Mouse (Mus musculus): ENCODE results near the gene Man1a. TPM values are rescaled to one million over a fixed set of nuclear protein-coding genes. Genes with fewer than 3 reads are reported as not detected.

Gene Man1a
- polyA plus RNA-seq, 1 experiment from 2014 or later = 5.0 TPM

GRCm38 (mm10) chr10:54034779-54035178 lies 41.6 kb downstream of the Man1a start:
- Histone ChIP-seq H3K27me3 (replicated peaks) (no peaks in the 10 kb centered on the region), H3K9ac (no peak overlapping the region), H3K4me2 (no peak overlapping the region), H3K27ac (no peak overlapping the region), H3K4me3 (no peak overlapping the region), H3K36me3 (replicated peaks) (no peaks in the 10 kb centered on the region), H3K4me1 (no peaks in the 10 kb centered on the region), H3K9me3 (no peaks in the 10 kb centered on the region)
- 68% methylated on average over 2 of the region's 2 CpGs for WGBS
- no peak for ATAC-seq (replicated peaks)

- no peaks in the 10 kb centered on the region for H3K36me3 ChIP-seq (replicated peaks)
- no peaks in the 10 kb centered on the region for H3K27me3 ChIP-seq (replicated peaks)
- no peaks in the 10 kb centered on the region for H3K4me1 ChIP-seq
- H3K9me3 ChIP-seq = no peaks in the 10 kb centered on the region
- H3K27ac ChIP-seq = no peak overlapping the region
- H3K4me3 ChIP-seq = no peak overlapping the region
- H3K4me2 ChIP-seq = no peak overlapping the region
- no peak for ATAC-seq (replicated peaks)
- WGBS = 93% methylated on average over 9 of the region's 9 CpGs
- no peak overlapping the region for H3K9ac ChIP-seq
Observed at GRCm38 (mm10) chr10:54032316-54033092, 43.9 kb downstream of the Man1a start.

GRCm38 (mm10) chr10:54028866-54029265 lies 47.5 kb downstream of the Man1a start:
- no peak overlapping the region for H3K27ac ChIP-seq
- ATAC-seq (replicated peaks) = no peak
- H3K9ac ChIP-seq = no peak overlapping the region
- no peaks in the 10 kb centered on the region for H3K27me3 ChIP-seq (replicated peaks)
- H3K36me3 ChIP-seq (replicated peaks) = no peaks in the 10 kb centered on the region
- H3K9me3 ChIP-seq = no peaks in the 10 kb centered on the region
- H3K4me1 ChIP-seq = no peaks in the 10 kb centered on the region
- WGBS = 93% methylated on average over 4 of the region's 4 CpGs
- no peak overlapping the region for H3K4me3 ChIP-seq
- H3K4me2 ChIP-seq = no peak overlapping the region

DNA sequence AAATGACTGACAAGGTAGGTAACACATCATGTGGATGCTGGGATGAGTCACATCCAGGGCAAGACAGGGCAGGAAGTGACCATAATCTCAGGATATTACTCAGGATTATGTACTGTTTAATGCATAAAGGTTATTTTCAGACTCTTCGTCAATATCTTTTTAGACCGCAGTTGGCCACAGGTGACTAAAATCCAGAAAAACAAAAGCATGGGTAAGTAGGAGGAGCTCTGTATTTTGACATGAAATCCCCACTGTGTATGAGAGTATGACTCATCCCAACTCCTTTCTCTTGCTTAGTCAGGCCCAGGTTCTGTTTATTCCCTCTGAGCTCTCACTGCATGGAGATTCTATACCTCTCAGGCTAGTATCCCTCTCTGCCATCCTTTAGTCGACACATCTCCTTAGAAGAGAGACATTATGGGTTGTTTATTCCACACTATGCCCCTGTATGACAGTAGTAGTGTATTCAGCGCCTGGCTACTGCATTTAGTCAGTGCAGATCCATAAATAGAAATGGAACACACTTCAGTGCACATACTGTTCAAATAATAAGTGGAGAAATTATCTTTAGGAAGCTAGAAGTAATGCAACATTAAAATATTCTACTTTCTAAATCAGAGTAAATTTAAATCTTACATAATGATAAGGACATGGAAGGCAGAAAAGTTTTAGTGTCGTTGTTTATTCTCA lies 49.5 kb downstream of the Man1a start:
- no peak overlapping the region for H3K27ac ChIP-seq
- 92% methylated on average over 5 of the region's 5 CpGs for WGBS

DNA sequence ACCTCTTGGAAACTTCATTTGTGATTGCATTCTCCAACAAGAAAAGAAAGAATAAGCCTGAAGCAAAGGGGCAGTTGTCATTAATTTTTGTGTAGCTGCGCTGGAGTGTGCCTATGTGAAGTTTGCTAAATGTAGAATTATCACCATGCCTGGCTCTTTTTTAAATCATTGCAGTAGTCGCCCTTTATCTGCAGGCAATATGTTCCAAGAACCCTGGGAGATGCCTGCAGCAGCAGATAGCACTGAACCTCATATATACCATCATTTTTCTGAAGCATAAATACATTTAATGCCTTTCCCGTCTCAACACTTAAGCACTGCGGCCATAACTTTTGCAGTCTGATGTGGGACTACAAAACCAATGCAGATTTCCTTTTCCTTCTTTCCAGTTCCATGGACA lies 50.3 kb downstream of the Man1a start:
- Histone ChIP-seq H3K4me2 (no peak overlapping the region), H3K4me1 (no peaks in the 10 kb centered on the region), H3K36me3 (replicated peaks) (no peaks in the 10 kb centered on the region), H3K27me3 (replicated peaks) (no peaks in the 10 kb centered on the region), H3K4me3 (no peak overlapping the region), H3K27ac (no peak overlapping the region), H3K9ac (no peak overlapping the region), H3K9me3 (no peaks in the 10 kb centered on the region)
- ATAC-seq (replicated peaks) = no peak
- 86% methylated on average over 4 of the region's 4 CpGs for WGBS

More for the DNA sequence above, 49.5 kb downstream of the Man1a start:
- no peaks in the 10 kb centered on the region for H3K27me3 ChIP-seq (replicated peaks)
- H3K4me1 ChIP-seq = no peaks in the 10 kb centered on the region
- H3K9ac ChIP-seq = no peak overlapping the region
- H3K36me3 ChIP-seq (replicated peaks) = no peaks in the 10 kb centered on the region
- ATAC-seq (replicated peaks) = no peak
- H3K9me3 ChIP-seq = no peaks in the 10 kb centered on the region
- H3K4me2 ChIP-seq = no peak overlapping the region
- no peak overlapping the region for H3K4me3 ChIP-seq

GRCm38 (mm10) chr10:54017904-54018454 lies 58.4 kb downstream of the Man1a start:
- Histone ChIP-seq H3K9ac (no peak overlapping the region), H3K4me2 (no peak overlapping the region), H3K27me3 (replicated peaks) (no peaks in the 10 kb centered on the region), H3K9me3 (no peaks in the 10 kb centered on the region), H3K4me1 (peaks cover 11% of the 10 kb centered on the region), H3K4me3 (no peak overlapping the region), H3K36me3 (replicated peaks) (no peaks in the 10 kb centered on the region), H3K27ac (no peak overlapping the region)
- 84% methylated on average over 5 of the region's 5 CpGs for WGBS
- ATAC-seq (replicated peaks) = no peak

GRCm38 (mm10) chr10:54014116-54014758 lies 62.2 kb downstream of the Man1a start:
- H3K4me2 ChIP-seq = 0 out of 2 replicates have a peak overlapping the region, but pooled peaks have one; percentile 1

DNA sequence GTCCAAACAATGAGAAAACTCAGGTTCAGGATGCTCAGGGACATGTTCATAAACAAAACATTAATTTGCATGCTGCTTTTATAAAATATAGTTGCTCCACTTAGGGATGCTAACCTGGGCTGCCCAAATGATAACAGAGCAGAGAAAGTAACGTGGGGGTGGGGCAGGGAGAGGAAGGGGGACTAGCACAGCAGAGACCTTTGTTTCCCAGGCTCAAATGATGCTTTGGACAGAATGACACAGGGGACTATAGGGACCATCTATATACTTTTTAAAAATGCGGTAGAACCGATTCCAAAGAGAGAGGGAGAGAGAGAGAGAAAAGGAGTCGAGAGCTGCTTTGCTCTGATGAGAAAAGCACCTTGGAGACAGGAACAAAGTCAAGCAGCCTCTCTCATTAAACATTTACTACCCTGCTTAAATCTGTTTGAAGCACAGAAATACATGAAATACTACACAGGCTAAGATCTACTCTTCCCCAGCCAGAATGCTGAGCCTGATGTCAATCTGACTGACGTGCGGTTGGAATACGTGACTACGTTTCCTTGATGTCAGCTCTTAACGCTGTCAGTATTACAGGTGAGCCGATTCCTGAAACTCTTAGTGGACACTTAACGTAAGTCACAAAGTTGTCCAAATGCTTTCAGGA lies 63.1 kb downstream of the Man1a start:
- peak; percentile 86 for ATAC-seq (replicated peaks)
- H3K27ac ChIP-seq = no peak overlapping the region
- H3K4me2 ChIP-seq = 0 out of 2 replicates have a peak overlapping the region, but pooled peaks have one; percentile 1
- 54% methylated on average over 11 of the region's 11 CpGs for WGBS
- H3K27me3 ChIP-seq (replicated peaks) = no peaks in the 10 kb centered on the region
- H3K9ac ChIP-seq = no peak overlapping the region
- no peaks in the 10 kb centered on the region for H3K36me3 ChIP-seq (replicated peaks)
- no peaks in the 10 kb centered on the region for H3K9me3 ChIP-seq
- no peak overlapping the region for H3K4me3 ChIP-seq
- H3K4me1 ChIP-seq = peaks cover 12% of the 10 kb centered on the region

More at GRCm38 (mm10) chr10:54014116-54014758, 62.2 kb downstream of the Man1a start:
- ATAC-seq (replicated peaks) = peak; percentile 48; the same call in 1 of the 2 replicates
- Histone ChIP-seq H3K27me3 (replicated peaks) (no peaks in the 10 kb centered on the region), H3K27ac (peak overlapping the region; percentile 17; the same call in 1 of the 2 replicates), H3K4me3 (no peak overlapping the region), H3K4me1 (peaks cover 12% of the 10 kb centered on the region), H3K9me3 (no peaks in the 10 kb centered on the region), H3K36me3 (replicated peaks) (no peaks in the 10 kb centered on the region), H3K9ac (no peak overlapping the region)
- 65% methylated on average over 15 of the region's 15 CpGs for WGBS

GRCm38 (mm10) chr10:54009154-54009553 lies 67.3 kb downstream of the Man1a start:
- H3K4me1 ChIP-seq = peaks cover 12% of the 10 kb centered on the region
- no peak overlapping the region for H3K4me3 ChIP-seq
- H3K27ac ChIP-seq = no peak overlapping the region
- H3K9ac ChIP-seq = no peak overlapping the region
- H3K9me3 ChIP-seq = no peaks in the 10 kb centered on the region
- no peaks in the 10 kb centered on the region for H3K27me3 ChIP-seq (replicated peaks)
- no peaks in the 10 kb centered on the region for H3K36me3 ChIP-seq (replicated peaks)
- H3K4me2 ChIP-seq = no peak overlapping the region
- 90% methylated on average over 6 of the region's 6 CpGs for WGBS
- ATAC-seq (replicated peaks) = no peak

GRCm38 (mm10) chr10:54006868-54007267 lies 69.5 kb downstream of the Man1a start:
- Histone ChIP-seq H3K4me2 (no peak overlapping the region), H3K36me3 (replicated peaks) (no peaks in the 10 kb centered on the region), H3K9me3 (no peaks in the 10 kb centered on the region), H3K4me3 (no peak overlapping the region), H3K4me1 (no peaks in the 10 kb centered on the region), H3K27me3 (replicated peaks) (no peaks in the 10 kb centered on the region), H3K27ac (no peak overlapping the region), H3K9ac (no peak overlapping the region)
- WGBS = 82% methylated on average over 3 of the region's 3 CpGs
- ATAC-seq (replicated peaks) = no peak

DNA sequence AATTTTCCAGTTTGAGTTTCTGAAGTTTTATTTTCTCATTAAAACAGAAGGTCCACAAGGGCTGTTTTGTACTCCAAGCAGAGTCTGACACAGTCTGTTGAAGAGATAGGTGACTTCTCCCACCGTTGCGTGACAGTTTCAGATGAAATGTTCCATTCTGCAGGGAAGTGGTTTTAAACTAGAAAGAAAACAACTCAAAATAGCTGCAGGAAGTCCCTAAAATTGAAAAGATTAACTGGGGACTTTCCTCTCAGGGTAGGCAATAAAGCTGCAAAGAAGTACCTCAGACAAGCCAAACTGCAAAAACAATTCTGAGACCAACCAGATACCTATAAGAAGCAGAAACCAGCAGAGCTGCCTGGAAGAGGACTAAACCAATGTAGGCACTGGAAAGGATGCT lies 70.6 kb downstream of the Man1a start:
- Histone ChIP-seq H3K27me3 (replicated peaks) (no peaks in the 10 kb centered on the region), H3K9ac (no peak overlapping the region), H3K4me1 (no peaks in the 10 kb centered on the region), H3K9me3 (no peaks in the 10 kb centered on the region), H3K36me3 (replicated peaks) (no peaks in the 10 kb centered on the region), H3K27ac (no peak overlapping the region), H3K4me2 (no peak overlapping the region), H3K4me3 (no peak overlapping the region)
- no peak for ATAC-seq (replicated peaks)
- 90% methylated on average over 2 of the region's 2 CpGs for WGBS

DNA sequence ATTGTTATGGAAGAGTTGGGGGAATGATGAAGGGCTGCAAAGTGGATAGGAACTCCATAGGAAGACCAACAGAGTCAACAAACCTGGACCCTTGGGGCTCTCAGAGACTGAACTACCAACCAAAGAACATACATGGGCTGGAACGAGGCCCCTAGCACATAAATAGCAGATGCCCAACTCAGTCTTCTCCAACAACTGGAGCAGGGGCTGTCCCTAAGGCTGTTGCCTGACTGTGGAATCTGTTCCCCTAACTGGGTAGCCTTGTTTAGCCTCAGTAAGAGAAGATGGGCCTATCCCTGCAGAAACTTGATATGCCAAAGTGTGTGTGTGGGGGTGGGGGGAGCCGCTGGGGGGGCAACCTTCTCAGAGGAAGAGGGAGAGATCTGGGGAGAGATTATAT lies 73.5 kb downstream of the Man1a start:
- Histone ChIP-seq H3K27me3 (replicated peaks) (no peaks in the 10 kb centered on the region), H3K27ac (no peak overlapping the region), H3K4me1 (no peaks in the 10 kb centered on the region), H3K4me2 (no peak overlapping the region), H3K9ac (no peak overlapping the region), H3K4me3 (no peak overlapping the region), H3K9me3 (no peaks in the 10 kb centered on the region), H3K36me3 (replicated peaks) (no peaks in the 10 kb centered on the region)
- no peak for ATAC-seq (replicated peaks)
- WGBS = 88% methylated on average over 2 of the region's 2 CpGs

Data from midbrain, embryonic 15.5 days (tissue).